Mouse (Mus musculus): ENCODE results near the gene Hist1h2ab.
"Not testable (repeated sequence)": the region's sequence is repeated elsewhere in the genome, so short reads cannot be mapped to it uniquely, and the experiment has no call there.

Gene Hist1h2ab

DNA sequence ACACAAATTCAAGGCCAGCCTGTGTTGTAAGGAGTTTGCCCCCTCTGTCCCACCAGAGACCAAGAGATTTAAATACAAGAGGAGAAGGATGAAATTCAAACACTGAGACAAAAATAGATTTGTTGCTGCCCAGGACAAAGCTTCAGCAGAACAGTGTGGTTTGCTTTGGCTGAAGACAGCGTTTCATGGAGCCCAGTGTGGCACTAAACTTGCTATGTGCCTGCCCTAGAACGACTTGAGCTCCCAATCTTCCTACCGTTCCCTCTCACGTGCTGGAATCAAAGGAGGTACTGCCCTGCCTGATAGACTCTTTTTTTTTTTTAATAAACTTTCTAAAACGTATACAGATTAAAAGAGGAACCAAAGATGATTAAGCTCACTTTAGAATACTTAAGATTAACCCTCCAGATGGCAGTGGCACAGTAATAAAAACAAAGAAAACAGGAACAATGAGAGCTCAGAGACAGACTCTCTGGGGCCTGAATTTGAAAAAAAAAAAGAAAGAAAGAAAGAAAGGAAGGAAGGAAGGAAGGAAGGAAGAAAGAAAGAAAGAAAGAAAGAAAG is 18.0 kb downstream of the Hist1h2ab start:
- POLR2A ChIA-PET = interaction anchor here (0.6 to 44.4 kb wide), 22 partner anchors 7 to 1726 kb away, joined by 3 to 2331 read pairs (median 4); partner anchors contain the start of genes Hist1h2ac (in 3 of the 4), Hist1h2bc (in 3 of the 4), Hist1h1c (in 2 of the 4) and Hist1h2bb (in 2 of the 4)
- CTCF ChIA-PET = interaction anchor here in 1 of 4 experiments (0.6 to 0.7 kb wide), 2 partner anchors 68 to 82 kb away, joined by 3 read pairs; no protein-coding TSS in a partner anchor

DNA sequence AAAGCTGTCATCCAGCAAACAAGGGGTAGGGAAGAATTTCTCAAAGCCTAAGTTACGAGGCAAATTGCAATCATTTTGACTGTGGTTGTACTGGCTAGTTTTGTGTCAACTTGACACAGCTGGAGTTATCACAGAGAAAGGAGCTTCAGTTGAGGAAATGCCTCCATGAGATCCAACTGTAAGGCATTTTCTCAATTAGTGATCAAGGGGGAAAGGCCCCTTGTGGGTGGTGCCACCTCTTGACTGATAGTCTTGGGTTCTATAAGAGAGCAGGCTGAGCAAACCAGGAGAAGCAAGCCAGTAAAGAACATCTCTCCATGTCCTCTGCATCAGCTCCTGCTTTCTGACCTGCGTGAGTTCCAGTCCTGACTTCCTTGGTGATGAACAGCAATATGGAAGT is 18.7 kb downstream of the Hist1h2ab start, which contains the start of gene Trim38:
TSS of gene Trim38 (plus strand) at position 301 of the 400 bp plus-strand sequence.
- CTCF ChIA-PET = not testable (repeated sequence)
- POLR2A ChIA-PET = interaction anchor here (0.6 to 44.4 kb wide), 17 partner anchors 7 to 1727 kb away, joined by 3 to 2331 read pairs (median 5); partner anchors contain the start of genes Hist1h1c (in 2 of the 4), Hist1h2bb (in 2 of the 4), Hist1h3b (in 2 of the 4) and Hist1h3c (in 2 of the 4)

DNA sequence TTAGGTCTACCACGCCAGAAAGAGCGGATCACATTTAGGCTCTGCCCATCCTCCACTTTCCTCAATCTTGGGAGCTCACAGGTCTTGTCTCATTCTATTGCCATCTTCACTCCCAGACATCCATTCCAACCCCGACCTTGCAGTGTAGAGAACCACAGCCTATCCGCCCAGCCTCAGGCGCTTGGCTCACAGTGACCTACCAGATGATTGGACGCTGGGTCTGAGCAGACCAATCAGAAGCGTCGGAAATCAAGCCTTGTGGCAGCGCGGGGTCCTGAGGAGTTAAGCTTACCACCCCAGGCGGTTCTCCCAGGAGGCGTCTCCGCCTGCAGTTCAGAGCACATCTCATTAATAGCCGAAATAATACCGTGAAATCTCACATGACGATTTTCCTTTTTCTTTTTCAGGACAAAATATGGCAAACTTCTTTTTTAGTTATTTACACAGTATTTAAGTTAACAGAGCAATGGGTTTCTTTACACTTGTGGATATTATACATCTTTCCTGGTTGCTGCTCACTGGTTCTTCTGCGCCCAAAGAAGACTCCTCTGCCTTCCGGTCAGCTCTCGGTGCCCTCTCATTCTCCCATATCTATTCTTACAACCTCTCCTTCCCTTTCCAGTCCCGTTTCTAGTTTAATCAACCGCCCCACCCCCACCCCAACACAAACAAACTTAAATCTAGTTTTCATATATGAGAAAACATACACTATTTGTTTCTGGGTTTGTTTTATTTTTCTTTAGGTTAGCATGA is 21.8 kb downstream of the Hist1h2ab start:
- ChIA-PET POLR2A (interaction anchor here (0.6 to 44.4 kb wide), 30 partner anchors 8 to 507 kb away, joined by 3 to 2331 read pairs (median 6); partner anchors contain the start of genes Hist1h1a (in 4 of the 4), Hist1h3b (in 4 of the 4), Hist1h1c (in 3 of the 4) and Hist1h2ab (in 3 of the 4)), CTCF (interaction anchor here in 2 of 4 experiments (0.6 to 1.3 kb wide), 2 partner anchors 9 to 201 kb away, joined by 3 to 10 read pairs; partner anchors contain the start of gene Hist1h1a (in 1 of the 2))

DNA sequence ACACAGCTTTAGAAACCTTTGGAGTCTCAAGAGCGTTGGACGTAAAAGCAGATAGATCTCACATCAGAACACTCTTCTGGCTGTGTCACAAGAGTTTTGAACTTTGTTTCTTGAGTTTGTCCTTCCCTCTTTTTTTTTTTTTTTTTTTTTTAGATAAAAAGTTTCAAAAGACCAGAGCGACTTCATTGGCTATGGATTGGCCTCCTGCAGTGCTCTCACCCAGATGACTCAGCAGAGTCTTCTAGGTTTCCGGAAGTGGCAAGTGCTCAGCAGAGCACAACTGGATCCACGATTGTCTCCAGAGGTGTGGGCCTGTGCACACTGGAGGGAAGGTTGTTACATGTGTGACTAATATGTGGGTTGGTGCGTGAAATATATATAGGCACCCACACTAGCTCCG is 27.4 kb downstream of the Hist1h2ab start:
- CTCF ChIA-PET = interaction anchor here in 1 of 4 experiments (0.7 kb wide), 1 partner anchor 144 kb away, joined by 4 read pairs; no protein-coding TSS in a partner anchor
- POLR2A ChIA-PET = interaction anchor here (0.7 to 44.4 kb wide), 19 partner anchors 9 to 620 kb away, joined by 3 to 2331 read pairs (median 5); partner anchors contain the start of genes Hist1h1a (in 3 of the 4), Hist1h2ac (in 3 of the 4), Hist1h2bc (in 3 of the 4) and Hist1h3a (in 3 of the 4)

DNA sequence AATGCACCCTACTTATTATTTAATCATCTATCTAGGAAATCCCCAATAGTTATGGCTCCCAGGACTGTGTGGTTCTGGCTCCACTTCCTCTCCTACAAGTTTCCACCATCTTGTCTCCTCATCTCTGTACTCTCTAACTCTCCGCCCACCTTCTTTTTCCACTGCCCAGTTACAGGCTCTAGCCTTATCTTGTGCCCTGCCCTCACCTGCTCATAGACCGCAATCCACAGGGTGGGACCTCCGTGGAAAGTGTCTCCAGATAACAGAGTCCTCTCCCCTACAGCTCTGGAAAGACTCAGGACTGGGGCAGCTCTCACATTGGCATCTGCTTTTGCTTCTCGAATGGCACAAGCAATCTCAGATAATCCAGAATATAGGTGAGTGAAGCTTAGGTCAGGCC is 28.1 kb downstream of the Hist1h2ab start:
- ChIA-PET CTCF (interaction anchor here in 2 of 4 experiments (0.7 to 1.1 kb wide), 2 partner anchors 13 to 475 kb away, joined by 3 read pairs; no protein-coding TSS in a partner anchor), POLR2A (interaction anchor here in 3 of 4 experiments (0.7 to 44.4 kb wide), 19 partner anchors 9 to 1217 kb away, joined by 3 to 2331 read pairs (median 5); partner anchors contain the start of genes Hist1h1a (in 3 of the 3), Hist1h3a (in 3 of the 3), Hist1h4a (in 3 of the 3) and Hist1h1c (in 2 of the 3))

DNA sequence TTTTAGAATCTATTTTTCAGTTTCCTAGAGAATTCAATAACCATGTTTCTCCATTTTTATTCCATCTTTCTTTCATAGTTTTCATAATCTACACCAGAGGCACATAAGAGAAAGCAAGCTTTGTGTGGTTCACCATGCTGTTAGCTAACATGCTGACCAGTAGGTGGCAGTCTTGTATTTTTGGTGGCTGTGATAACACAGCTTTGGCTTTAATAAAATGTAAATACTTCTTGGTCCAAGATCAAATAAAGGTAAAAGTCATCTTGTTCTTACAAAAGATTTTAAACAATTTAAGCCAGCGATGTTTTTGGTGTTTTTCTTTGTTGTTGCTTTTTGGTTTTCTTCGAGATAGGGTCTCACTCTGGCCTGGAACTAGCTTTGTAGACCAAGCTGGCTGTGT is 41.6 kb downstream of the Hist1h2ab start:
- ChIA-PET CTCF (interaction anchor here (0.5 to 1.8 kb wide), 54 partner anchors 9 to 1087 kb away, joined by 3 to 12 read pairs (median 4); partner anchors contain the start of genes Hist1h2aa (in 1 of the 4), Hist1h2ba (in 1 of the 4) and Hist1h4c (in 1 of the 4)), POLR2A (interaction anchor here in 3 of 4 experiments (0.5 to 1.9 kb wide), 11 partner anchors 29 to 1049 kb away, joined by 3 to 16 read pairs (median 4); partner anchors contain the start of genes Hist1h1a (in 3 of the 3), Hist1h3a (in 2 of the 3), Hist1h2ab (in 1 of the 3) and Hist1h3b (in 1 of the 3))

DNA sequence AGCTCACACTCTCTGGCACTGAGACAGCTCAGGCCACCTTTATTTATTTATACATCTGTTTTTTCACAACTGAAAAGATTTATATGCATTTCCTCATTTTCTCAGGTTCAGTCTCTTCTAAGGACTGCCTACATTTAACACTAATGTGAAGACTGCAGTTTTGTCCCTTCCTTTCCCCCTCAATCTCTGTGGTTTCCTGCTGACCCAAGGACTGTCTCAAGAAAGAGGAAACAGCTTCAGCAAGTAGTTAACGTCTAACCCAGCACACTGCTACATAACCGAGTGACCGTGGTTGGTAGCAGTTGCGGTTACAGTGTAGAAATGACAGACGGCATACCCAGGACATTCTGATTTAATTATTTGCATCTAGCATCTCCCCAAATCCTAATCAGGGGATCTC is 48.5 kb downstream of the Hist1h2ab start:
- ChIA-PET POLR2A (interaction anchor here in 1 of 4 experiments (1.6 kb wide), 1 partner anchor 35 kb away, joined by 4 read pairs; no protein-coding TSS in a partner anchor), CTCF (no interaction called here)

Data from embryonic stem cell, embryonic (primary cell).